Mouse (Mus musculus) midbrain, embryonic 11.5 days (tissue): ENCODE measurements around the gene Pde6d. TPM values are rescaled to one million over a fixed set of nuclear protein-coding genes. Genes with fewer than 3 reads are reported as not detected.
A peak's percentile ranks its signal among the peaks of the same experiment; 100 is the strongest.

Source experiments
- ATAC-seq: fragments of 200-750 bp; cut with Nextera tagmentation; 2 replicates; pipeline ENCODE4 v1.8.0; 2017; ENCODE audit warnings: moderate TSS enrichment, moderate library complexity; ENCODE audit not compliant: low FRiP score
- DNase-seq: peaks from one replicate; pipeline ENCODE4 v3.0.0; 2015; ENCODE audit warnings: low spot score; ENCODE audit errors: missing footprints
- H3K27ac ChIP-seq: fragments of 300-500 bp; sonication (generic); 2 replicates; pipeline ENCODE4 v1.5.1; 2014; ENCODE audit warnings: low read depth, low read length
- H3K27me3 ChIP-seq: fragments of 300-500 bp; sonication (generic); 2 replicates; pipeline ENCODE4 v1.6.1; 2014; ENCODE audit warnings: mild to moderate bottlenecking, low read length, moderate library complexity, mixed read lengths; ENCODE audit not compliant: control insufficient read depth, insufficient read depth
- H3K36me3 ChIP-seq: fragments of 300-500 bp; sonication (generic); 2 replicates; pipeline ENCODE4 v1.6.1; 2014; ENCODE audit warnings: mild to moderate bottlenecking, low read length, moderate library complexity, mixed read lengths; ENCODE audit not compliant: control insufficient read depth, insufficient read depth
- H3K4me1 ChIP-seq: fragments of 300-500 bp; sonication (generic); 2 replicates; pipeline ENCODE4 v1.6.1; 2014; ENCODE audit warnings: low read length; ENCODE audit not compliant: control insufficient read depth, insufficient read depth
- H3K4me2 ChIP-seq: fragments of 300-500 bp; sonication (generic); 2 replicates; pipeline ENCODE4 v1.6.1; 2014; ENCODE audit warnings: mild to moderate bottlenecking, moderate library complexity
- H3K4me3 ChIP-seq: fragments of 300-500 bp; sonication (generic); 2 replicates; pipeline ENCODE4 v1.5.1; 2014; ENCODE audit warnings: low read depth, low read length
- H3K9ac ChIP-seq: fragments of 300-500 bp; sonication (generic); 2 replicates; pipeline ENCODE4 v1.6.1; 2014; ENCODE audit warnings: low read length
- H3K9me3 ChIP-seq: fragments of 300-500 bp; sonication (generic); 2 replicates; pipeline ENCODE4 v1.6.1; 2016; ENCODE audit warnings: low read length; ENCODE audit not compliant: control insufficient read depth
- WGBS: fragments of 180-500 bp; shearing (Covaris S2); extraction: QIAGEN DNeasy Blood & Tissue Kit; methylation state at CpG from one replicate; pipeline ENCODE4 v1.1.7; 2014; 5-methylcytosine and 5-hydroxymethylcytosine counted together
- polyA plus RNA-seq: library from polyadenylated mRNA; unstranded; fragments of >200 nt; fragmentation: Nextera tagmentation; extraction: Ambion mirVana; gene quantifications from 2 replicates; pipeline ENCODE4 v1.2.1, GENCODE M21; 2014

The Pde6d gene
- polyA plus RNA-seq, 1 experiment from 2014 or later: 94.3 TPM

DNA sequence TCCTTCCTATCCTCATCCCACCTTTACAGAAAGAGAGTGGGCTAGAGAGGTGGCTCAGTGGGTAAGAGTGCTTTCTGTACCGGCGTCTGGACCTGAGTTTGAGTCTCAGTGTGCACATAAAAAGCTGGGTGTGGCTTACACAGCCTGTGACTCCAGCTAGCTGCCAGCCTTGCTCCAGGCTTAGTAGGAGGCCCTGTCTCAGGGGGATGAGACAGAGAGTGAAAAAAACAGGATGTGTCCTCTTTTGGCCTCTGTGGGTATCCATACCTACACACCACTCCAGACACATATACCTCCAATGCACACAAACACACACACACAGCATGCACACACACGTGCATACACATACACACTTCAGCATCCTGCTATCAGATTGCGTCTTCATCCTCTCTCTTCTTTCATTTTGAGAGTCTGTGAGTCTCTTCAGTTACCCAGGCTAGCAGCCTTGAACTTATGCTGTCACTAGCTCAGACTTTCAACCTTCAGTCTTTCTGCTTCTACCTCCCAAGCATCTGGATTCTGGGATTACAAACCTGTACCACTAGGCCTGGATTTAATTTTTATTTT lies 70.2 kb downstream of the Pde6d start:
- Histone ChIP-seq H3K9me3 (no peaks in the 10 kb centered on the region), H3K36me3 (no peaks in the 10 kb centered on the region), H3K4me3 (no peak overlapping the region), H3K4me1 (peaks cover 9% of the 10 kb centered on the region), H3K27ac (no peak overlapping the region), H3K4me2 (no peak overlapping the region), H3K27me3 (no peaks in the 10 kb centered on the region), H3K9ac (no peak overlapping the region)
- ATAC-seq: no peak
- 85% methylated on average over 4 of the region's 4 CpGs for WGBS
- peak; percentile 66 for DNase-seq

DNA sequence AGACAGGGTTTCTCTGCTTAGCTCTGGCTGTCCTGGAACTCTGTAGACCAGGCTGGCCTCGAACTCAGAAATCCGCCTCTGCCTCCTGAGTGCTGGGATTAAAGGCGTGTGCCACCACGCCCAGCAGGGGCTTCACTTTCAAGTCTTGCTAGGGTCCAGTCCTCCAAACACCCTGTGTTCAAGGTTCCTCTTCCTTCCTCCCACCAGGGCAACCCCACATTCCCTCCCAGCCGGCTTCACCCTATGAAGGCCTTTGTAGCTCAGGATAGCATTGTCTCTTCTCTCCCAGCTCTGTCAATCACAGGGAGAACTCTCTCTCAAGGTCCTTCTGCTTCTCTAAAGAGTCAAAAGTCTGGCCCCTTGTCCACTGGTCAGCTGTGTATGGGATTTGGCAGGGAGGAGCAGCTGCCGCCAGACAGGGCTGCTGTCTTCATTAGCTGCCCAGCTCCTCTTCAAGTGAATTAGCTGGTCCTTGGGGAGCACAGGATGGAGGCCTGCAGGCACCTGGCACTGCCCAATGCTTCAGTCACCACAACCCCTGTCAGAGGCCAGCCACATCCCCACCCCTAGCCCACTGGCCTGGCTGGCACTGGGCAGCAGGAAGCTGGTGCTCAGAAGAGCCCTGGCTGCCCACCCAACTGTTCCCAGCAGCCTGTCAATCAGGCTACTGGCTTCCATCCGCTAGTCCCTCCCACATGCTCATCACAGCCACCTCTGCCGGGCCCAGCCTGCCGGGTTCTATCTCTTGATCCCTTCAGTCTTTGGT lies 71.6 kb downstream of the Pde6d start:
- Histone ChIP-seq H3K36me3 (no peaks in the 10 kb centered on the region), H3K27me3 (no peaks in the 10 kb centered on the region), H3K4me3 (no peak overlapping the region), H3K9me3 (no peaks in the 10 kb centered on the region), H3K4me2 (no peak overlapping the region), H3K9ac (0 out of 2 replicates have a peak overlapping the region, but pooled peaks have one; percentile 6), H3K4me1 (peaks cover 9% of the 10 kb centered on the region), H3K27ac (peak overlapping the region; percentile 41)
- DNase-seq (peak; percentile 91), ATAC-seq (peak; percentile 56)
- WGBS: 23% methylated on average over 9 of the region's 9 CpGs

DNA sequence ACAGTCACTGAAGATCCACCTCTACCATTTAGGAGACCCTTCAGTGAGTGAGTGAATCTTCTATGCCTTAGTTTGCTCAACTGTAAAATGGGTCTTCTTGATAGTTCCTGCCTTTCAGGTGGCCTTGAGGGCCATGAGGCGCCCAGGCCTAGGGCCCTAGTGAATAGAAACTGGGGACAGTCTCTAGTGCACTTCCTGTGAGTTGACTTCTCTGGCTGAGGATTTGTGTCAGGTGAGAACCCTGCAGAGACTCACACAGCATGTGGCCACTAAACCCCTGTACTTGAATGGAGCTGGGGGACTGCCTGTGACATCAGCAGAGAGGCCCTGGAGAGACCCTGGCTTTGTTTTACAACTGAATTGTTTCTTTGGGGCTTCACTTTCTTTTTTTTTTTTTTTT lies 72.2 kb downstream of the Pde6d start:
- Histone ChIP-seq H3K9ac (no peak overlapping the region), H3K27ac (no peak overlapping the region), H3K4me1 (peaks cover 14% of the 10 kb centered on the region), H3K9me3 (no peaks in the 10 kb centered on the region), H3K4me3 (no peak overlapping the region), H3K4me2 (no peak overlapping the region), H3K27me3 (no peaks in the 10 kb centered on the region), H3K36me3 (no peaks in the 10 kb centered on the region)
- DNase-seq: peak; percentile 84
- ATAC-seq: no peak
- 57% methylated on average over 1 of the region's 1 CpGs for WGBS

DNA sequence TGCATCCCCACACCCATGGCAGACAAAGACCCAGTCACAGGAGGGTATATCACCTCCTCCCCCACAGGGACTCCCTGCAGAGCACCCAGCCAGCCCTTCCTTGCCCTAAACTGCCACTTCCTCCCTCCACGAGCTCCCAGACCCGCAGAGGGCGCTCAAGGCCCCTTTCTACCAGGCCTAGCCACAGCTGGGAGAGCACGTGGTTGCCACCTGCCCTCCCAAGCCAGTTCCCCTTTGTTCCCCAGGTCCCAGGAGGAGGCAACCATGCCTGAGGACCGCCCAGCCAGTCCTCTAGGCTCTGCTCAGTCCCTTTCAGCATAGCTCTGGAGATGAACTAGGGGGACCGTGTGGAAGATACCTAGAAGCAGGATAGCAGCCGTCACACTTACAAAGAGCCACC lies 73.0 kb downstream of the Pde6d start:
- peak; percentile 97 for DNase-seq
- WGBS: 7% methylated on average over 7 of the region's 7 CpGs
- peak; percentile 73 for ATAC-seq
- H3K4me2 ChIP-seq: no peak overlapping the region
- peak overlapping the region; percentile 35; the same call in 1 of the 2 replicates for H3K9ac ChIP-seq
- peaks cover 22% of the 10 kb centered on the region for H3K4me1 ChIP-seq
- H3K27me3 ChIP-seq: no peaks in the 10 kb centered on the region
- no peak overlapping the region for H3K4me3 ChIP-seq
- peak overlapping the region; percentile 27; the same call in 1 of the 2 replicates for H3K27ac ChIP-seq
- H3K9me3 ChIP-seq: no peaks in the 10 kb centered on the region
- no peaks in the 10 kb centered on the region for H3K36me3 ChIP-seq

DNA sequence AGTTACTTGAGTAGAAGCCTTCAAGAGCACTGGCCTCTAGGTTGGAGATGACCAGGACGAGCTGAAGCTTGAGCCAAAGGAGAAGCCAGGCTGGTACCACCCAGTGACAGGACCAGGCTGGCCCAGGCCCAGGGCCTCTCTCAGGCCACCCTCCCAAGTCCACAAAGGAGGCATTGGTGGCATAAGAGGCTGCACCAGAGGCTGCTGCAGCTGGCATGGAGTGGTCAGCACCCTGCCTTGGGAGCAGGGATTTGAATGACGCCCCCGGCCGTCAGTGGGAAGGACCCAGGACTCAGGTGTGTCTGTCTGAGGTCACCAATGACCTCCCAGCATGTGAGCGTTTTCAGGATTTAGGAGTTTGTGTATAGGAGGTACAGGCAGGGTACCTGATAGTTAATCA lies 74.6 kb downstream of the Pde6d start:
- 80% methylated on average over 5 of the region's 5 CpGs for WGBS
- Histone ChIP-seq H3K4me3 (no peak overlapping the region), H3K36me3 (no peaks in the 10 kb centered on the region), H3K4me1 (peaks cover 31% of the 10 kb centered on the region), H3K9ac (no peak overlapping the region), H3K27me3 (no peaks in the 10 kb centered on the region), H3K4me2 (no peak overlapping the region), H3K27ac (no peak overlapping the region), H3K9me3 (no peaks in the 10 kb centered on the region)
- ATAC-seq (no peak), DNase-seq (no peak)

DNA sequence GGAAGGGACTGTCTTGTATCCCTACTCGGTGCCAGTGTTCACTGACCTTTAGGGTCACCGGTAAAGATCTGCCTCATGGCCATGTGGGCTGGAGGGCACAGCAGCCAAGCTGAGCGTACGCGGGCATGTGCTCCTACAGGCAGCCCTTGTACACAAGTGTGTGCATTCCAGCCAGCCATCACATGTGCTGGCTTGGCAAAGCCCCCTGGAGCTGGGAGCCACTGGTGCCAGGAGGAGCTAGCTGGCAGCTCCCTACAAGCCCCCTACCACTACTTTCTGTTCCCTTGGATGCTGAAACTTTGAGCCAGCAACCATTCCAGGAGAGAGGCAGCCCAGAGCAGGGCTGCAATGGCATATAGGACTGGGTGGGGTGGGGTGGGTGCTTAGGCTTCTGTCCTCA lies 76.0 kb downstream of the Pde6d start:
- Histone ChIP-seq H3K4me1 (peaks cover 44% of the 10 kb centered on the region), H3K27ac (no peak overlapping the region), H3K9me3 (no peaks in the 10 kb centered on the region), H3K36me3 (no peaks in the 10 kb centered on the region), H3K4me3 (no peak overlapping the region), H3K4me2 (no peak overlapping the region), H3K9ac (0 out of 2 replicates have a peak overlapping the region, but pooled peaks have one; percentile 24), H3K27me3 (no peaks in the 10 kb centered on the region)
- ATAC-seq (no peak), DNase-seq (no peak)
- WGBS: 85% methylated on average over 5 of the region's 5 CpGs

DNA sequence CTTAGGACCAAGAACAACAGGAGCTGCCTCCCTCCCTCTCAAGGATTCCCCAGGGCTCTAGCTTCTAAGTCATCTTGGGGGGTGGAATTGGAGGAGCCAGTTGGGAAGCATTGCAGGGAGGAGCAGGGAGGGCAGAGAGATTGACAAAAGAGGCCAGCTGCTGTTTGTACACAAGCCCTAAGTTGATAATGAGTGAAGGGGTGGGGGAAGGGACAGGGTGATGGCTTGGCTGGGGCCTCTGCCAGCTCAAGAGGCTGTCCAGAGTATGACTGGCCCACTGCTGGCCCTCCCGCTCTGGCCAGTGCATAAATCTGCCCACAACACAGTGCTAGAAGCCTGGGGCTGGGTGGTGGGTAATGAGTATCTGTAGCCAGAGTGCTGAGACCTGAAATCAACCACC lies 77.0 kb downstream of the Pde6d start:
- DNase-seq (no peak), ATAC-seq (no peak)
- no peak overlapping the region for H3K4me3 ChIP-seq
- H3K4me2 ChIP-seq: peak overlapping the region; percentile 47; the same call in 1 of the 2 replicates
- H3K27ac ChIP-seq: peak overlapping the region; percentile 92
- no peaks in the 10 kb centered on the region for H3K9me3 ChIP-seq
- WGBS: 45% methylated on average over 1 of the region's 1 CpGs
- H3K9ac ChIP-seq: peak overlapping the region; percentile 68
- H3K4me1 ChIP-seq: peaks cover 40% of the 10 kb centered on the region
- no peaks in the 10 kb centered on the region for H3K36me3 ChIP-seq
- H3K27me3 ChIP-seq: no peaks in the 10 kb centered on the region

DNA sequence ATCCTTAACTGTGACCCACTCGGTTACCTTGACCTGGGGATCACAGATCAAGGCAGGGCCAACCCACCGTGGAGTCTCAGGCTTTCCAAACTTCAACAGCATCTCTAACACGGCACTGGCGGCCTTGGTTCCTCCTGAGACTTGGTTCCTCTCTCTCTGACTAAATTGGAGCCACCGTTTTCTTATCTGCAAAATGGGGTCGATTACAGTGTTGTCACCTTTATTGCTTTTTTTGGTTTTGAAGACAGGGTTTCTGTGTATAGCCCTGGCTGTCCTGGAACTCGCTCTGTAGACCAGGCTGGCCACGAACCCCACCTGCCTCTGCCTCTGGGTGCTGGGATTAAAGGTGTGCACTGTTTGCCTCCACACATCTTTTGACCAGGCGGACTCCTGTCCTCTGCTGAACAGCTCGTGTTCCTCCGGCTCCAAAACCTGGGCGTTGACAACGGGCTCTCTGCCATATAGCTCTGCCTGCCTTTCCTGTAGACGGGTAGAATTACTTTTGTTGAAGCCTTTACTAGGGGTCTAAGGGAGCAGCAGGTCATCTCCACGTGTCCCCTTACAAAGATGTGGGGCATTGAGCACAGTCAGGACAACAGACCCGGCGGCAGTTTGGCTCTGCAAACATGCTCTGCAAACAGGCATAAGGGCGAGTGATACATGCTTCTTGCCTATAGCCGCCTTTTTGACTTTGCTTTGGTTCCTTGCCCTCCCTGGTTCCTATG lies 77.6 kb downstream of the Pde6d start:
- WGBS: 20% methylated on average over 19 of the region's 19 CpGs
- peak; percentile 93 for DNase-seq
- Histone ChIP-seq H3K9ac (peak overlapping the region; percentile 68), H3K36me3 (no peaks in the 10 kb centered on the region), H3K27ac (peak overlapping the region; percentile 92), H3K27me3 (no peaks in the 10 kb centered on the region), H3K4me1 (peaks cover 40% of the 10 kb centered on the region), H3K9me3 (no peaks in the 10 kb centered on the region), H3K4me3 (peak overlapping the region; percentile 31), H3K4me2 (peak overlapping the region; percentile 47)
- ATAC-seq: no peak
